Mouse (Mus musculus): ENCODE results near the gene Poll.
"Not testable (repeated sequence)": the region's sequence is repeated elsewhere in the genome, so short reads cannot be mapped to it uniquely, and the experiment has no call there.

Poll gene

DNA sequence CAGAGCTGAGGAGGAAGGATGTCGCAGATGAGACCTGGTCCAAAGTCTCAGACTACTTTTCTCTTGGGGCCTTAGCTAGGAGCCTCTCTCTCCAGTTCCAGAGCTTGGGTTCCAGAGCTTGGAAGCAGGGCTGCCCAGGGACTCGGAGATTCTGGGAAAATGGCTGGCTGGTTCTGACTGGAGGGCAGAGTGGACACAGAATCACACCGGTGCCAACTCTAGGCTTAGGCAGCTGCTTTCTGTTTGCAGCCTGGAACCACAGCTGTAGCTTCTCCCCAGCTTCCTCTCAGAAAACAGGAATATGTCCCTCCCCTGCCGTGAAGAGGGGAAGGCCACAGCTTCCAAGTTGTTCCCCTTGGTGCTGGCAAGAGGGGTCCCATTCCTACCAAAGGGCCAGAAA, 10.4 kb downstream of the Poll start:
- H3K27me3 ChIP-seq (ENCODE audit: insufficient read depth, low read length): peaks cover 41% of the 10 kb centered on the region
- no peak overlapping the region for H3K4me3 ChIP-seq (replicated peaks; ENCODE audit: low read length)
- H3K4me1 ChIP-seq (replicated peaks; ENCODE audit: low read depth, low read length): peaks cover 56% of the 10 kb centered on the region
- no peaks in the 10 kb centered on the region for H3K9me3 ChIP-seq (ENCODE audit: low read length)
- TF ChIP-seq POU5F1 (IDR thresholded peaks at IDR 0.05; ENCODE audit: borderline replicate concordance, low read length): no peak
- no peak for TF ChIP-seq CTCF (conservative IDR thresholded peaks at IDR 0.05; ENCODE audit: low read length)
- no peak for TF ChIP-seq NANOG (IDR thresholded peaks at IDR 0.05; ENCODE audit: borderline replicate concordance, low read length)
- H3K36me3 ChIP-seq (ENCODE audit: insufficient read depth, low read length): peaks cover 31% of the 10 kb centered on the region

DNA sequence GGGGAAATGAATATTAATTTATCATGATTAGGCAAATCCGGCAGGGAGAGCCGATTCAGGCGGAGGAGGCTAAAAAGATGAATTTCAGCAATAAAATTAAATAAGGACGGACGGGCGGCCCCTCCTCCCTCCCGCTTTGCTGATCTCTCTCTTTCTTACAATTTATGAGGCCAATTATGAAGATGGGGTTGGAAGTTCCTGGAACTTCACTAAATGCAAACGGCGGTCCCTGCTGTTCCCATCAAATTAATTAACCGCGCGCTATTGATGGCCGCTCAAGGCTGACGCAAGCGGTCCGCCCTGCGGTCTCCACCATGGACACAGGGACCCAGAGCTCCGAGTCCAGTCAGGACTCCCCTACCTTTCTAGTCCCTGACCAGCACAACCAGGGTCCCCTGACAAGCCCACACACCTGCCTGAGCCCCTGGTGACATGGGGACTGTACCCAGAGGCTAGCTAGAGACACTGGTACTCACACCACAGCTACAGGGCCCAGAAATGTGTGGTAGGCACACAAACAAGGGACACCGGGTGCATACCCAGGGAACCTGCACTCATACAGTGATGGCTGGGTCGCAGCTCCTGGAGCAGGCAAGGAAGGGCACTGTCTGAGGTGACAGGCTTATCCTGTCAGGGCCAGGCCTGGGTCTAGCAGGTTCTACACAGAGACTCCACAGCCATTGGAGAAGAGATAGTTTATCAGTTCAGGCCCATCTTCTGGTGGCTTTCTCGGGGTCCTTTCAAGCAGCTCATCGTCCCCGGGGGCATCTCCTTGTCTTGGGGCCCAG, 11.0 kb downstream of the Poll start:
- Histone ChIP-seq H3K36me3 (ENCODE audit: insufficient read depth, low read length) (peaks cover 25% of the 10 kb centered on the region), H3K9me3 (ENCODE audit: low read length) (no peaks in the 10 kb centered on the region), H3K4me3 (replicated peaks; ENCODE audit: low read length) (peak overlapping the region; percentile 69), H3K4me1 (replicated peaks; ENCODE audit: low read depth, low read length) (peaks cover 61% of the 10 kb centered on the region), H3K27me3 (ENCODE audit: insufficient read depth, low read length) (peaks cover 46% of the 10 kb centered on the region)
- TF ChIP-seq POU5F1 (IDR thresholded peaks at IDR 0.05; ENCODE audit: borderline replicate concordance, low read length) (no peak), CTCF (conservative IDR thresholded peaks at IDR 0.05; ENCODE audit: low read length) (no peak), NANOG (IDR thresholded peaks at IDR 0.05; ENCODE audit: borderline replicate concordance, low read length) (no peak)

- H3K4me3 ChIP-seq (replicated peaks; ENCODE audit: low read length); H3K9me3 ChIP-seq (ENCODE audit: low read length): not testable (repeated sequence)
- peaks cover 13% of the 10 kb centered on the region for H3K36me3 ChIP-seq (ENCODE audit: insufficient read depth, low read length)
- H3K27me3 ChIP-seq (ENCODE audit: insufficient read depth, low read length): peaks cover 55% of the 10 kb centered on the region
- H3K4me1 ChIP-seq (replicated peaks; ENCODE audit: low read depth, low read length): peaks cover 59% of the 10 kb centered on the region
Measured at GRCm38 (mm10) chr19:45548196-45548595, 12.1 kb downstream of the Poll start.

DNA sequence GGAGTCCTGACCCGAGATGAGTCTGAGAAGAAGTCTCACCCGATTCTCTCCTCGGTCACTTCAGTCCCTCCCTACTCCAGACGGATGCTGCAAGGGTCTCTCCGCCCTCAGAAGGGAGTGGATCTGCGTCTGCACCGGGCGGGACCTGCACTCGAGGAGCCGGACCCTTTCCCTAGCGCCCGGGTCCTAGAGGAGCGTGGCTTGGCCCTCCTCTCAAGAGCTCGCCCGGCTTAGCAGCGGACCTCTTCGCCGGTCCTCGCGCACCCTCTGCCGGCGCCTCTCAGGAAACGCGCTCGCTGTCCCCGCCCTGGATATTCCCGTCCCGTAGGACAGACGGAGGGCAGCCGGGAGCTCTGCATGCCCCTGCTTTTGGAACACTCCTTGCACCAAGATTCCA, 15.4 kb downstream of the Poll start:
- H3K4me1 ChIP-seq (replicated peaks; ENCODE audit: low read depth, low read length): peaks cover 63% of the 10 kb centered on the region
- H3K27me3 ChIP-seq (ENCODE audit: insufficient read depth, low read length): peaks cover 84% of the 10 kb centered on the region
- H3K36me3 ChIP-seq (ENCODE audit: insufficient read depth, low read length): no peaks in the 10 kb centered on the region
- TF ChIP-seq POU5F1 (IDR thresholded peaks at IDR 0.05; ENCODE audit: borderline replicate concordance, low read length) (no peak), CTCF (conservative IDR thresholded peaks at IDR 0.05; ENCODE audit: low read length) (peak; percentile 23; the same call in 1 of the 2 replicates), NANOG (IDR thresholded peaks at IDR 0.05; ENCODE audit: borderline replicate concordance, low read length) (no peak)
- H3K9me3 ChIP-seq (ENCODE audit: low read length): no peaks in the 10 kb centered on the region
- peak overlapping the region; percentile 70 for H3K4me3 ChIP-seq (replicated peaks; ENCODE audit: low read length)

DNA sequence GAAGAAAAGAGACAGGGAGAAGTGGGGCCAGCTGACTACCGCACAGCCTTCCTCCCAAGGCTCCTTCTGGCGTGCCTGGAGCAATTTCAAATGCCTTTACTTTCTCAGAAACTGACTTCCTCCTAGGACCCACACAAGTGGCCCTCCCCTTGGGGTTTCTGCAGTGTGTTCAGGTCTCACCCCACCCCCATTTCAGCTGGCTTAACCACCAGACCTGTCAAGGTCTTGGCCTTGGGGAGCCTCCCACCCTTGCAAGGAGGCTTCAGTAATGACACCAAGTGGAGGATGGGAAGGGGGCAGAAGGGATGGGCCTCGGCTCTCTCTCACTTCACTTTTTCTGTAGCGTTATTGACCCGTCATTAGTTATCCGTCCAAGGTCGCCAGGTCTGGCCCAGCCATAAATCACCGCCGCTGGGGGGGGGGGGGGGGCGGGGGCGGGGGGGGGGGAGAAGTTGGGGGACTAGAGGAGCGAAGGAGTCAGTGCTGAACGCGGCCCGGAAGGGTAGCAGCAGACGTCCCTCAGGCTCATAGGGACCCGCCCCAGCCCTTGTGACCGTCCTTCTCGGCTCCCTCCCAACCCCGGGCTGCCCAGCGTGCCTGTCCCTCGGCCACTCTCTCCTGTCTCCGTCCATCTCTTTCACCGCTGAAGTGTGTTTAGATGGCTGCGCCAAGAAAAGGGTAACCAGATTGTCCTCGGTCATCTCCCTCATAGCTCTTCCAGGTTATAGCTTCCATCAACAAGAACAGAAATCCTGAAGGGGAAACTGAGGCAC, 16.0 kb downstream of the Poll start:
- H3K27me3 ChIP-seq (ENCODE audit: insufficient read depth, low read length): peaks cover 81% of the 10 kb centered on the region
- H3K36me3 ChIP-seq (ENCODE audit: insufficient read depth, low read length): no peaks in the 10 kb centered on the region
- peak overlapping the region; percentile 70 for H3K4me3 ChIP-seq (replicated peaks; ENCODE audit: low read length)
- no peaks in the 10 kb centered on the region for H3K9me3 ChIP-seq (ENCODE audit: low read length)
- peaks cover 62% of the 10 kb centered on the region for H3K4me1 ChIP-seq (replicated peaks; ENCODE audit: low read depth, low read length)
- TF ChIP-seq NANOG (IDR thresholded peaks at IDR 0.05; ENCODE audit: borderline replicate concordance, low read length): no peak
- TF ChIP-seq CTCF (conservative IDR thresholded peaks at IDR 0.05; ENCODE audit: low read length): no peak
- TF ChIP-seq POU5F1 (IDR thresholded peaks at IDR 0.05; ENCODE audit: borderline replicate concordance, low read length): no peak

DNA sequence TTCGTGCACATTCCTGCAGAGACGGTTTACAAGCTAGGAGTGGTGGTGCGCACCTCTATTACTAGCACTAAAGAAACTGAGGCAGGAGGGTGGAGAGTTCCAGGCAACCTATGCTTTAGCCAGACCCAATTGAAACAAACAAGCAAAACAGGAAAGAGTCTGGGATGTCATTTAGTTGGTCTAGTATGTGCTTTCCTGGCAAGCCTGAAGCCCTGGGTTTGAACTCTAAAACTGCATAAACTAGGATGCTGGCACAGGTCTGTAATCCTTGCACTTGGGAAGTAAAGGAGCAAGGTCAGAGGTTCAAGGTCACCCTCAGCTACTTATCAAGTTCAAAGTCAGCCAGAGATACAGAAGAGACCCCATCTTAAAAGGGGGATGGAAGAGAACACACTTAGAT, 18.3 kb downstream of the Poll start:
- Histone ChIP-seq H3K4me1 (replicated peaks; ENCODE audit: low read depth, low read length) (peaks cover 57% of the 10 kb centered on the region), H3K36me3 (ENCODE audit: insufficient read depth, low read length) (no peaks in the 10 kb centered on the region), H3K9me3 (ENCODE audit: low read length) (no peaks in the 10 kb centered on the region), H3K27me3 (ENCODE audit: insufficient read depth, low read length) (peaks cover 67% of the 10 kb centered on the region), H3K4me3 (replicated peaks; ENCODE audit: low read length) (peak overlapping the region; percentile 79)
- TF ChIP-seq POU5F1 (IDR thresholded peaks at IDR 0.05; ENCODE audit: borderline replicate concordance, low read length) (no peak), NANOG (IDR thresholded peaks at IDR 0.05; ENCODE audit: borderline replicate concordance, low read length) (no peak), CTCF (conservative IDR thresholded peaks at IDR 0.05; ENCODE audit: low read length) (no peak)

- Histone ChIP-seq H3K9me3 (ENCODE audit: low read length) (no peaks in the 10 kb centered on the region), H3K27me3 (ENCODE audit: insufficient read depth, low read length) (peaks cover 64% of the 10 kb centered on the region), H3K36me3 (ENCODE audit: insufficient read depth, low read length) (no peaks in the 10 kb centered on the region), H3K4me3 (replicated peaks; ENCODE audit: low read length) (peak overlapping the region; percentile 79), H3K4me1 (replicated peaks; ENCODE audit: low read depth, low read length) (peaks cover 57% of the 10 kb centered on the region)
- no peak for TF ChIP-seq POU5F1 (IDR thresholded peaks at IDR 0.05; ENCODE audit: borderline replicate concordance, low read length)
- TF ChIP-seq CTCF (conservative IDR thresholded peaks at IDR 0.05; ENCODE audit: low read length): no peak
- TF ChIP-seq NANOG (IDR thresholded peaks at IDR 0.05; ENCODE audit: borderline replicate concordance, low read length): no peak
Measured at GRCm38 (mm10) chr19:45541409-45542041, 18.8 kb downstream of the Poll start.

DNA sequence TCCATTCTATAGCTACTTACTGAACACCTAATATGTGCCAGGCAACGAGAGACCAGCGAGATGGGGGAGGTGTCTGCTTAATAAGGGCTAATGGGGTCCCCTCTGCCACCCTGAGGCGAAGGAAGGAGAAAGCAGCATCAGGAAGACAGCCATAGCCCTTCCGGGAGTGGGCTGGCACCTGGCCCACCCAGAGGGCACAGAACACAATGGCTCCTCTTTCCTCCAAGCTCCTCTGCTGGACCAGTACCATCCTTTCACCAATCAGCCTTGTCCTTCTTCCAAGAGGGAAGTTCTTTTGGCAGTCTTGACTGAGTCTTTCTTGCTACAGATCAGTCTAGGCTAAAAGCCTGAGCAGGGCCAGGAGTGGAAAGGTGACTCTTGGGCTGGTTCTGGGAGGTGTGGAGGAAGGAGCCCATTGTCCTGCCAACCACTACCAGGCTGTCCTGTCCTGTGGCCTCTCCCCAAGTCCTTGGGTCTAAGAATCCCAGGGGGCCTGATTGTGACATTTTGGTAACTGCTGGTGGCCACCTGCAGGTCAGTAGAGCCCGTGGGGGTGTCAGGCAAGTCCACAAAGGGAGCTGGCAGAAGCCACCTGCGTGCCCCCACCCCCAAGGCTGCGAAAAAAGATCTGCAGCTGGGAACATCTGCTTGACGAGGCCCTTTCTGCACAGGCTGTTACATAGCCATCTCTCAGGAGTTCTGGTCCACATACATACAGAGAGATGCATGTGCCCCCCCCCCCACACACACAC, 19.5 kb downstream of the Poll start:
- Histone ChIP-seq H3K9me3 (ENCODE audit: low read length) (no peaks in the 10 kb centered on the region), H3K4me1 (replicated peaks; ENCODE audit: low read depth, low read length) (peaks cover 51% of the 10 kb centered on the region), H3K4me3 (replicated peaks; ENCODE audit: low read length) (peak overlapping the region; percentile 79), H3K27me3 (ENCODE audit: insufficient read depth, low read length) (peaks cover 59% of the 10 kb centered on the region), H3K36me3 (ENCODE audit: insufficient read depth, low read length) (no peaks in the 10 kb centered on the region)
- TF ChIP-seq CTCF (conservative IDR thresholded peaks at IDR 0.05; ENCODE audit: low read length): no peak
- TF ChIP-seq POU5F1 (IDR thresholded peaks at IDR 0.05; ENCODE audit: borderline replicate concordance, low read length): no peak
- TF ChIP-seq NANOG (IDR thresholded peaks at IDR 0.05; ENCODE audit: borderline replicate concordance, low read length): no peak
